Mouse (Mus musculus): ENCODE data around the gene Olfr1360.

DNA sequence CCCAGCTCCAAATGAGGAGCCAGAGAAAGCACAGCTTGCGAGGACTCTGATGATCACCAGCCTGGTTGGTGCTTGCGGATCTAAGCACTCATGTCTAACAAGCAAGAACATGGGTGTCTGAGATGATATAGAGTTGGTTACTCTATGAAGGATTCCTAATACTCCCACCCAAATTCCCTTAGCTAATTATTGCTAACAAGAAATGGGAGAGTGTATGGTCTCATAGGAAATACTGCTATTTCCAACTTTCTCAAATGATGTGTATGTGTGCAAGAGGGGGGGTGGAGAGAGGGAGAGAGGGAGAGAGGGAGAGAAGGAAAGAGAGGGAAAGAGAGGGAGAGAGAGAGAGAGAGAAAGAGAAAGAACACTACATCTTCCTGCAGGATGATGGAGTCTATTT is 13.9 kb downstream of the Olfr1360 start, which contains the start of gene Olfr1361:
- TF ChIP-seq CTCF (IDR thresholded peaks at IDR 0.05; ENCODE audit: low read depth) = no peak
- TF ChIP-seq EP300 (IDR thresholded peaks at IDR 0.05; ENCODE audit: low read depth) = no peak

Measured in heart, postnatal 0 days (tissue).